Mouse (Mus musculus): ENCODE measurements around the gene Rhbdd1.

DNA sequence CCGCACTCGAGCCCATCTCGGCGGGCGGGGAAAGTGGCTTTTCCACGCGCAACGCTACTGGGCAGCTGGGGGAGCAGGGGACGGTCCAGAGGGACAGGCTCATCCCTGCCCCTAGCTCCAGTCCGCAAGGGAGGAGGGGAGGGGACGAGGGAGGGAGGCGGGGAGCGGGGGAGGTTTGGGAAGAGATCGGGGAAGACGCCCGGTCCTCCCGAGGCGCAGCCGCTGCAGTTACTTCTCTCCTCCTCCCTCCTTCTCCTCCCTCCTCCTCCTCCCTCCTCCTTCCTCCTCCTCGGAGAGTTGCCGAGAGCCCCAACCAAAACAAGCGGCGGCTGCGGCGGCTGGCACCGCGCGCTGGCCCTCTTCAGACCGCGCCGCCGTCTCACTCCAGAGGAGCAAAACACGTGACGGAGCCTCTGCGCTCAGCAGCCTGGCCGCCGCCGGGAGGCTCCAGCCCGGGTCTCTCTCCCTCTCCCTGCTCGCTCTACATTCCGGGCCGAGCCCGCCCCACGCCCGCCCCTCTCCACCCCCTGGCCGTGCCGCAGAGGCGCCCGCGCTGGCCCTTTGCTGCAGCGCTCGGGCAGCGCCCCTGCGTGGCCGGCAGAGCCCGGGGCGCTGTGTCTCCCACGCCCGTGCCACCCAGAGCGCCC, 25.0 kb upstream of the Rhbdd1 start, which contains the start of gene Irs1:
- TF ChIP-seq CTCF (IDR thresholded peaks at IDR 0.05), result peak; percentile 67
- no peak for TF ChIP-seq EP300 (IDR thresholded peaks at IDR 0.05; ENCODE audit: insufficient read depth, low read depth, low read length)
- TF ChIP-seq POLR2A (IDR thresholded peaks at IDR 0.05; ENCODE audit: insufficient read depth, low read depth, low read length), result no peak; the same call in 1 of the 2 replicates

All from heart, adult 2 months (tissue).